Mouse (Mus musculus): Measurements from ENCODE around the gene Car12.

Gene Car12

DNA sequence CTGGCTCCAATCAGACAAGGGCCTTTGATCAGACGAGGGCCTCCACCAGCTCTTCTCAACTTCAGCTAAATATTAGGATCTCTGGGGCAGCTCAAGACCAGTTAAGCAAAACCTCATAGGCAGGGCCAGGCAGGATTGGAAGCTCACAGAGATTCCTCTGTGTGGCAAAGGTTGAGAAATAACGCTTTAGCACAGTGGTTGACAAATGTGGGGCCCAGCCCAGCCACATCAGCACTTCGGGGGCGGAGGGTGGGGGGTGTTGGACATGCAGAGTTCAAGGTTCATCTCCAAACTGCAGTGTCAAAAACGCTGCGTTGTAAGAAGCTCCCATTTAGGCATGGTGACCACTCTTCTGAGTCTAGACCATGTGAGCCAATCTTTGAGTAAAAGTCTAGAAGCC lies 21.1 kb downstream of the Car12 start:
- CTCF ChIA-PET: no interaction called here
- POLR2A ChIA-PET: no interaction called here

DNA sequence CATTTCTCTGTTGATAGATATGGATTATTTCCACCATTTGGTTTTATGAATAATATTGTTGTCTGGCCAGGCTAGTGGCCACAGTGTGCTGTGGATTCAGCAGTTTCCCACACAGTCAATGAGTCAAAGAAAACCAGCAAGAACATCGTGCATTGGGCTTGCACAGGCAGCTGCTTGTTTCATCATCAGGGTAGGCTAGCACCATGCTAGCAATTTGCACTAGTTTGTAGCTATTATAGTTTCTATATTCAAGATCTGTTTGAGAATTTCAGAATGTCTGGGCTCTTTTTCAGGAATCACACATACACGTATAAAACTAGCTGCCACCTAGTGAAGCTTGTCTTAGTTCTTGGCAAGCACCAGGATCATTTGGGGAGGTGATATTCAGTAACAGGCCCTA lies 21.6 kb downstream of the Car12 start:
- POLR2A ChIA-PET: no interaction called here
- CTCF ChIA-PET: interaction anchor here in 1 of 4 experiments (0.6 kb wide), 1 partner anchor 309 kb away, joined by 4 read pairs; no protein-coding TSS in a partner anchor

DNA sequence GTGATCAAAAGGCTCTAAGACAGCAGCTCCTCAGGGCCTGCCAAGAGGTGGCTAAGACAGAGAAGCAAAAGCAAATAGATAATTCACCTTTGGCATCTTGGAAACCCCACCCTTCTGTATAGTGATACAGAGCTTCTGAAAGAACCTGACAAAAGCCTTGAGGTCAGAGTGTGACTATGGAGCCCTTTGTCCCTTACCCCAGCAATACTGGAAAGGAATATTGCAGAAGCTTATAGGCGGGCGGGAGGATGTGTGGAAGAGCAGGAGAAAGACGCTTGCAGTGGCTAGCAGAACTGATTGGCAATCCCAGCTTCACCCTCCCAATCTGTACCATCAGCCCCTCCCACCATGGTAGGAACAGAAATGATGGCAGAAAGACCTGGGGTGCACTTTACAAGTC lies 22.5 kb downstream of the Car12 start:
- POLR2A ChIA-PET: interaction anchor here in 2 of 4 experiments (0.6 to 0.7 kb wide), 2 partner anchors 225 to 290 kb away, joined by 3 read pairs; no protein-coding TSS in a partner anchor

GRCm38 (mm10) chr9:66736551-66736950 lies 23.1 kb downstream of the Car12 start:
- CTCF ChIA-PET: no interaction called here
- POLR2A ChIA-PET: no interaction called here

More for the DNA sequence above, 22.5 kb downstream of the Car12 start:
- CTCF ChIA-PET: no interaction called here

DNA sequence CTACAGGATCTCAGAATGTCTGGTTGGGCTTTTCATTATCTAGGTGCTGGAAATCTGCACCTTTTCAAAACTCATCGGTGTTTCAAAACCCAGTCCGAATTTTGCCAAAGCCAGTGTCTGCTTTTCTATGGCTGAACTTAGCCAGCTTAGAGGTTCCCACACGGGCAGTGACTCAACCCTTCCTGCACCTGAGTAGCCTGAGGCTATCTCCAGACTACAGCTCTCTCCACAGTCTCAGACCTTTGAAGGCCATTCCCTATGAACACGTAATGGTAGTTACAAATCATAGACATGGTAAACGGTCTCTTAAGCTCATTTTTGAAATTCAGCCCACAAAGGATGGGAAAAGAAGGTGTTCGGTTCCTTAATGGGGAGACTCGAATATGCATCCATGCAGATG lies 26.0 kb downstream of the Car12 start:
- POLR2A ChIA-PET: interaction anchor here in 1 of 4 experiments (0.6 kb wide), 1 partner anchor 470 kb away, joined by 3 read pairs; no protein-coding TSS in a partner anchor
- CTCF ChIA-PET: interaction anchor here in 1 of 4 experiments (0.8 kb wide), 1 partner anchor 582 kb away, joined by 3 read pairs; the partner anchor contains the start of gene Dapk2

GRCm38 (mm10) chr9:66744531-66744930 lies 31.0 kb downstream of the Car12 start:
- CTCF ChIA-PET: no interaction called here
- POLR2A ChIA-PET: no interaction called here

GRCm38 (mm10) chr9:66748390-66748789 lies 34.9 kb downstream of the Car12 start:
- ChIA-PET CTCF (no interaction called here), POLR2A (interaction anchor here in 1 of 4 experiments (0.5 kb wide), 1 partner anchor 239 kb away, joined by 3 read pairs; no protein-coding TSS in a partner anchor)

GRCm38 (mm10) chr9:66752849-66753248 lies 39.4 kb downstream of the Car12 start:
- POLR2A ChIA-PET: no interaction called here

DNA sequence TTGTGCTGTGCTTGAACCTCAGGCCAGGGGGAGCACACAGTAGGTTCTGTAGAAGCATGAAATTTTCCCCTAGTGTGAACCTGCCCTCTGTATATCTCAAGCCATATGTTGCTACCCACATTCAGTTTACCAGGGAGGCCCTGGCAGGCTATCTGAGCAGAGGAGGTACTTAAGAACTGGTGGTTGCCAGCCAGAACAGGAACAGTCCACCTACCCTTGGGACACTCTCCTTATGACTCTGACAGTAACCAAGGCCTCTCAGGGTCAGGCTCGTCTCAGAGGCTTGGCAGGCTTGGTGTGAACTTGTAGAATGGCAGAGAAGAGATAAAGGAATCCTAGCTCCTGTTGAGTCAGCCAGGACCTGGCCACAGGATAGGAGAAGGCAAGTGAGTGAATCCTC lies 47.5 kb downstream of the Car12 start:
- POLR2A ChIA-PET: interaction anchor here in 1 of 4 experiments (0.6 kb wide), 1 partner anchor 101 kb away, joined by 3 read pairs; no protein-coding TSS in a partner anchor
- CTCF ChIA-PET: interaction anchor here in 1 of 4 experiments (0.5 kb wide), 1 partner anchor 53 kb away, joined by 3 read pairs; no protein-coding TSS in a partner anchor

More at GRCm38 (mm10) chr9:66752849-66753248, 39.4 kb downstream of the Car12 start:
- CTCF ChIA-PET: interaction anchor here in 2 of 4 experiments (0.6 to 1.0 kb wide), 3 partner anchors 23 to 365 kb away, joined by 3 read pairs; no protein-coding TSS in a partner anchor

GRCm38 (mm10) chr9:66768721-66769120 lies 55.2 kb downstream of the Car12 start:
- ChIA-PET CTCF (no interaction called here), POLR2A (no interaction called here)

- ChIA-PET POLR2A (no interaction called here), CTCF (no interaction called here)
Measured at GRCm38 (mm10) chr9:66769275-66769674, 55.8 kb downstream of the Car12 start.

DNA sequence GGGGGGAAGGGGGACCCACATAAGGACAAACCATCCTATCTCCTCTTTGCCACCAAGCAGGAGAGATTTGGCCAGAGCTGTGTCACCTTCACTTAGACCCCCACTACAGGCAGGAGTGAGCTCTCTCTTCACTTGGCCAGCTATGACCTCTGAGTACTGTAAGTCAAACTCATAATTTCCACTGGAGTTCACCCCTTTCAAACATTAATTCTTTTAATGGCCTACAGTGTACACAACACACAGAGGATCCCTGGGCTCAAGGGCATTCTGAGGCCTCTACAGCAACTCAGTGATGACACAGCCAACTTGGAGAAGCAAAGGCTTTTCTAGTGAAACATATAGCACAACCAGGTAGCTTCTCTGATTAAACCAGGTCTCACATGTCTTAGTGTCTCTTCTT lies 57.2 kb downstream of the Car12 start:
- ChIA-PET POLR2A (no interaction called here), CTCF (no interaction called here)

- CTCF ChIA-PET: interaction anchor here in 3 of 4 experiments (0.6 to 1.6 kb wide), 8 partner anchors 11 to 219 kb away, joined by 3 to 19 read pairs (median 4); no protein-coding TSS in a partner anchor
Measured at GRCm38 (mm10) chr9:66784552-66784951, 71.1 kb downstream of the Car12 start.

DNA sequence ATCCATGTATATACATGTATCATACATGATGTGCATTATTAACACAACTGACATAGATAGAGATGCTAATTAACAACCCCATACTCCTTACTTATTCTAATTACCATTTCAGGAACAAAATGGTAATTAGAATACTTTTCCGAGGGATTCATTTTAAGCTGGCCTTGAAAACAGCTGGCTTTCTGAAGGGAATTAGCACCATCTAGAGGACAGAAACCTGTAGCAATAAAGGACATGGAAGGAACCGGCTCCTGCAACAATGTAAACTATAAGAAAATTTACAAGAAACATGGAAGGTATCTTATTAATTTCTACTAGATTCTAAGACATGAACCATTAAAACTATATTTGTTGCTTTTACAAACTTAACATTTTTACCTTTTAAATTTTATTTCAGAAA lies 74.3 kb downstream of the Car12 start:
- ChIA-PET CTCF (interaction anchor here (0.6 to 1.3 kb wide), 15 partner anchors 8 to 274 kb away, joined by 3 to 15 read pairs (median 3); partner anchors contain the start of genes Fbxl22 (in 2 of the 4) and Aph1b (in 1 of the 4)), POLR2A (interaction anchor here in 1 of 4 experiments (0.6 kb wide), 1 partner anchor 77 kb away, joined by 3 read pairs; no protein-coding TSS in a partner anchor)

More at GRCm38 (mm10) chr9:66784552-66784951, 71.1 kb downstream of the Car12 start:
- POLR2A ChIA-PET: interaction anchor here in 2 of 4 experiments (0.7 to 1.6 kb wide), 3 partner anchors 11 to 926 kb away, joined by 3 to 5 read pairs (median 3); partner anchors contain the start of gene Aph1b (in 1 of the 2)

- ChIA-PET CTCF (interaction anchor here in 3 of 4 experiments (0.6 to 1.7 kb wide), 12 partner anchors 27 to 511 kb away, joined by 3 to 12 read pairs (median 4); partner anchors contain the start of gene Fbxl22 (in 1 of the 3)), POLR2A (interaction anchor here in 3 of 4 experiments (0.5 to 2.3 kb wide), 29 partner anchors 10 to 965 kb away, joined by 3 to 30 read pairs (median 4); partner anchors contain the start of genes Aph1c (in 3 of the 3), Rps27l (in 2 of the 3), C2cd4b (in 1 of the 3) and Fbxl22 (in 1 of the 3))
Measured at GRCm38 (mm10) chr9:66794629-66795463, 81.4 kb downstream of the Car12 start.

DNA sequence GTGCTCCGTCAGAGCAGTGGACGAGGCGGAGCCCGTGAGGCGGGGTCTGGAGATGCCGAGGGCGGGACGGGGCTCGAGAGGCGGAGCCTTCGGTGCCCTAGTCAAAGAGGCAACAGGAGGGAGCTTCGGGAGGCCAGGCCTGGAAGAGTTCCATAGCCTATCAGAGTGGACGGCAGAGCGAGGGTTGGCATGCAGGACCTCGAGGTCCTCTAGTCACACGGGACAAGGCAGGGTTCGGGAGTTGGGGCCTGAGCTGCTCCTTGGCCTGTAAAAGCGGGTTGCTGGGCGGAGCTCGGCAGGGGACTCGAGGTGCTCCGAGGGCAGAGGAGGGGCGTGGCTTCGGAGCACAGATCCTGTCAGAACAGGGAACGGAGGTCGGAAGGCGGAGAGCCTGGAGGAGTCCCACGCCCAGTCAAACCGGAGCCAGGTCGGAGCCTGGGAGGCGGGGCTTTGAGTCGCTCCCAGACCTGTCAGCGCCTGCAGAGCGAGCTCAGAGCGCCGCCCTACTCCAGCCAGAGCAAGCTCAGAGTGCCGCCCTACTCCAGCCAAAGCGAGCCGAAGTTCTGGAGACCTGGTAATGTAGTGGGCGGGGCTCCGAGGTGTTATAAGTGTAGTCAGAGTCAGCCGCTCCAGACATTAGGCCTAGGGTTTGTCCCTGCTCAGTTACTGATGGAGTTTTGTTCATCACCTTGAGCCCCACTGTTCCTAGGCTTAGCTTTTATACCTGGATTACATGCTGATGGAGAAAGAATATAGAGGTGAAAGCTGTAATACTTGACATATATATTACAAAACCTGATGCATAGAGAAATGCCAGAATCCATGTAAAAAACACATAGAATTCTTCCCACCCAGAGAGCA lies 82.2 kb downstream of the Car12 start, which contains the start of gene Aph1b:
TSS of gene Aph1b (minus strand) at position 27 of the 861 bp plus-strand sequence.
- POLR2A ChIA-PET: interaction anchor here (0.5 to 2.3 kb wide), 42 partner anchors 11 to 1534 kb away, joined by 3 to 30 read pairs (median 4); partner anchors contain the start of genes Aph1c (in 3 of the 4), Rps27l (in 2 of the 4), C2cd4b (in 1 of the 4) and Fbxl22 (in 1 of the 4)
- CTCF ChIA-PET: interaction anchor here in 3 of 4 experiments (0.6 to 1.7 kb wide), 18 partner anchors 8 to 638 kb away, joined by 3 to 12 read pairs (median 4); partner anchors contain the start of genes Fbxl22 (in 2 of the 3) and Dapk2 (in 1 of the 3)

DNA sequence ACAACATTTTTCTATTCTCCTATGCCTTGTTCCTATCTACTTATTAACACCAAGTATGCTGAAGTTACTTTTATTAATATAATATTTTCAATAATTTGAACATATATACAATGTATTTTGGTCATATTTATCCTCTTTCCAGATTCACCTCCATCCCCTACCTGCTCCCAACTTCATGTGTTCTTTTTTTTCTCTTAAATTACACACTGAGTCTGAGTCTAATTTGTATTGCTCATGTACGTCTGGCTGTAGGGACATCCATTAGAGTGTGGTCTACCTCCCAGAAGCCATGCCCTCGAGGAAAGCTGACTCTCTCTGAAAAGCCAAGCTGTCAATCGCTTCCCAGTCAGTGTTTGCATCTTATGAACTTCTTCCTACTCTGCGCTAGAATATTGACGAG lies 83.3 kb downstream of the Car12 start, which contains the start of gene Gm10647:
TSS of gene Gm10647 (plus strand) at position 301 of the 400 bp plus-strand sequence.
- CTCF ChIA-PET: interaction anchor here in 1 of 4 experiments (0.6 kb wide), 1 partner anchor 1641 kb away, joined by 4 read pairs; no protein-coding TSS in a partner anchor
- POLR2A ChIA-PET: interaction anchor here in 1 of 4 experiments (2.1 kb wide), 1 partner anchor 149 kb away, joined by 13 read pairs; the partner anchor contains the start of gene Rps27l

DNA sequence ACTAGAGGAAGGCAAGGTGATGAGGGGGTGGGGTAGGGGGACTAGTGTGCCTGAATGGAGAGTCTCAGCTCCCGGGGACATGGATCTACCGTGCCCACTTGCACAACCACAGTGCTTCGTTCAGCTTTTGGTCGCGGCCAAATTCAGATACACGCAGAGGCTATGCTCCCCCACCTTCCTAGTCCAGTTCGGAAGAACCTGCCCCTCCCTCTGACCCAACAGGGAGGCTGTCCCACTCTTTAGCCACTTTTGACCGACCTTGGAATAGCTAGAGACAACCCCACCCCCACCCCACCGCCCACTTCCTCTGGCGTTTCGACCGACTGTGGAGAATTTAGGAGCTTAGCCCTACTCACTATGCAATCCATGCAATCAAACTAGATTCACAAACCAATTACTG lies 88.5 kb downstream of the Car12 start:
- CTCF ChIA-PET: interaction anchor here (0.6 to 1.8 kb wide), 12 partner anchors 14 to 514 kb away, joined by 3 to 7 read pairs (median 4); no protein-coding TSS in a partner anchor
- POLR2A ChIA-PET: interaction anchor here in 3 of 4 experiments (0.6 to 1.9 kb wide), 10 partner anchors 9 to 691 kb away, joined by 3 to 5 read pairs (median 4); partner anchors contain the start of gene Fbxl22 (in 1 of the 3)

Measured in embryonic stem cell, embryonic (primary cell).